Mouse (Mus musculus) CH12.LX (cell line): ENCODE measurements at regions not wholly inside any gene's neighbourhood (a gene's known extent, or its start where the extent isn't known, plus 50 kb on each side); places are given as distances from the start of the nearest gene placed in this dataset.

ENCODE experiments used
- DNase-seq: peaks from one replicate; pipeline ENCODE4 v3.0.0-alpha.2; 2013; ENCODE audit errors: extremely low read depth
- H3K27ac ChIP-seq: 2 replicates; pipeline ENCODE4 v1.5.1; 2012; ENCODE audit warnings: low read depth, mild to moderate bottlenecking, control low read depth, moderate library complexity; ENCODE audit not compliant: insufficient read depth
- H3K27me3 ChIP-seq: replicated peaks from 2 replicates; pipeline ENCODE3; 2012; ENCODE audit warnings: inconsistent platforms
- H3K36me3 ChIP-seq, 2 experiments: replicated peaks in 1 of 2; 2 replicates each; pipeline versions ENCODE3 to v1.6.1; 2012; ENCODE audit warnings: inconsistent platforms in 1 of 2, low read length in 1 of 2, mild to moderate bottlenecking in 1 of 2, mixed read lengths in 1 of 2, moderate library complexity in 1 of 2; ENCODE audit not compliant: control insufficient read depth in 1 of 2, insufficient read depth in 1 of 2
- H3K4me1 ChIP-seq, 2 experiments: 2 replicates each; pipeline ENCODE4 v1.6.1; 2012; ENCODE audit warnings: inconsistent platforms in 1 of 2, moderate library complexity in 1 of 2; ENCODE audit not compliant: insufficient read depth in 2 of 2, control insufficient read depth in 1 of 2
- H3K4me2 ChIP-seq: 2 replicates; pipeline ENCODE4 v1.6.1; 2012; ENCODE audit warnings: low read depth, mild to moderate bottlenecking, control low read depth; ENCODE audit not compliant: poor library complexity, insufficient read depth, severe bottlenecking
- H3K4me3 ChIP-seq, 3 experiments: fragments of 150-350 bp in 1 of 3; sonication (generic) in 1 of 3; replicated peaks in 1 of 3; 2 replicates each; pipeline versions ENCODE3 to v1.5.1; 2011 to 2012; ENCODE audit warnings: low read depth in 2 of 3, low read length in 2 of 3, mild to moderate bottlenecking in 2 of 3, moderate library complexity in 2 of 3, control low read depth in 1 of 3, improper control_type of control experiment in 1 of 3, inconsistent platforms in 1 of 3, mixed read lengths in 1 of 3; ENCODE audit not compliant: poor library complexity in 1 of 3
- H3K79me2 ChIP-seq: replicated peaks from 2 replicates; pipeline ENCODE4 v1.6.1; 2012; ENCODE audit warnings: mild to moderate bottlenecking, moderate library complexity; ENCODE audit not compliant: control insufficient read depth, poor library complexity, insufficient read depth, severe bottlenecking; ENCODE audit errors: extremely low read depth
- H3K9ac ChIP-seq: 2 replicates; pipeline ENCODE4 v1.6.1; 2012; ENCODE audit warnings: low read depth, mild to moderate bottlenecking, control low read depth, moderate library complexity; ENCODE audit not compliant: insufficient read depth
- H3K9me3 ChIP-seq: replicated peaks from 2 replicates; pipeline ENCODE3; 2012; ENCODE audit warnings: low read length, inconsistent platforms, mixed read lengths
- BHLHE40 ChIP-seq: IDR thresholded peaks from 2 replicates; pipeline ENCODE4 v1.6.1; 2011; ENCODE audit warnings: mild to moderate bottlenecking, low read depth, low read length, improper control_type of control experiment
- CHD1 ChIP-seq: IDR thresholded peaks from 2 replicates; pipeline ENCODE4 v1.6.1; 2012; ENCODE audit warnings: low read depth, low read length, improper control_type of control experiment, inconsistent platforms
- CTCF ChIP-seq, 2 experiments: IDR thresholded peaks in 1 of 2; conservative IDR thresholded peaks in 1 of 2; 2 replicates each; pipeline ENCODE4 v1.5.1; 2011 to 2012; ENCODE audit warnings: low read depth in 2 of 2, low read length in 2 of 2, improper control_type of control experiment in 1 of 2, inconsistent platforms in 1 of 2, mild to moderate bottlenecking in 1 of 2, moderate library complexity in 1 of 2
- E2F4 ChIP-seq: IDR thresholded peaks from 2 replicates; pipeline ENCODE4 v1.6.1; 2011; ENCODE audit warnings: low read depth, low read length, improper control_type of control experiment; ENCODE audit not compliant: insufficient replicate concordance
- JUN ChIP-seq: IDR thresholded peaks from 2 replicates; pipeline ENCODE4 v1.6.1; 2011; ENCODE audit warnings: low read depth, mild to moderate bottlenecking, low read length, improper control_type of control experiment, moderate library complexity; ENCODE audit not compliant: insufficient read depth
- JUND ChIP-seq: conservative IDR thresholded peaks from 2 replicates; pipeline ENCODE4 v1.6.1; 2011; ENCODE audit warnings: low read depth, low read length, improper control_type of control experiment
- KAT2A ChIP-seq: IDR thresholded peaks from 2 replicates; pipeline ENCODE4 v1.6.1; 2012; ENCODE audit warnings: low read length, improper control_type of control experiment, inconsistent platforms; ENCODE audit not compliant: insufficient replicate concordance
- MAFK ChIP-seq: IDR thresholded peaks from 2 replicates; pipeline ENCODE4 v1.6.1; 2011; ENCODE audit warnings: low read length, improper control_type of control experiment; ENCODE audit not compliant: insufficient replicate concordance
- MAZ ChIP-seq: IDR thresholded peaks from 2 replicates; pipeline ENCODE4 v1.6.1; 2012; ENCODE audit warnings: low read depth, mild to moderate bottlenecking, inconsistent platforms, low read length, improper control_type of control experiment, moderate library complexity
- MXI1 ChIP-seq: IDR thresholded peaks from 2 replicates; pipeline ENCODE4 v1.6.1; 2011; ENCODE audit warnings: mild to moderate bottlenecking, low read depth, low read length, improper control_type of control experiment
- MYC ChIP-seq: IDR thresholded peaks from 2 replicates; pipeline ENCODE4 v1.6.1; 2011; ENCODE audit warnings: low read depth, mild to moderate bottlenecking, improper control_type of control experiment, low read length
- POLR2A ChIP-seq: IDR thresholded peaks from 2 replicates; pipeline ENCODE4 v1.6.1; 2011; ENCODE audit warnings: low read depth, mild to moderate bottlenecking, improper control_type of control experiment, low read length
- RAD21 ChIP-seq: IDR thresholded peaks from 2 replicates; pipeline ENCODE4 v1.6.1; 2011; ENCODE audit warnings: low read depth, mild to moderate bottlenecking, low read length, improper control_type of control experiment, moderate library complexity
- RCOR1 ChIP-seq: conservative IDR thresholded peaks from 2 replicates; pipeline ENCODE4 v1.6.1; 2012; ENCODE audit warnings: low read depth, mild to moderate bottlenecking, inconsistent platforms, low read length, improper control_type of control experiment
- SIN3A ChIP-seq: IDR thresholded peaks from 2 replicates; pipeline ENCODE4 v1.6.1; 2012; ENCODE audit warnings: low read length, improper control_type of control experiment, inconsistent platforms
- TBP ChIP-seq: conservative IDR thresholded peaks from 2 replicates; pipeline ENCODE4 v1.6.1; 2011; ENCODE audit warnings: low read depth, low read length, improper control_type of control experiment
- TCF12 ChIP-seq: IDR thresholded peaks from 2 replicates; pipeline ENCODE4 v1.6.1; 2014; ENCODE audit warnings: low read depth, mild to moderate bottlenecking, inconsistent platforms, low read length, improper control_type of control experiment
- ZMIZ1 ChIP-seq: IDR thresholded peaks from 2 replicates; pipeline ENCODE4 v1.6.1; 2012; ENCODE audit warnings: low read depth, mild to moderate bottlenecking, inconsistent platforms, low read length, improper control_type of control experiment
- dilution Hi-C: fragments of 300-500 bp; cut with MboI; formaldehyde crosslinking; loops from 2 replicates; pipeline ENCODE4 v1.14.3; 2020; ENCODE audit warnings: low sequenced_read_pairs; ENCODE audit not compliant: extremely low pct_unique_long_range_greater_than_20kb, extremely low pct_ligation_motif_present
- in situ Hi-C: fragments of 300-500 bp; cut with MboI; formaldehyde crosslinking; loops from 3 replicates; pipeline ENCODE4 v1.14.3; 2019; ENCODE audit warnings: low sequenced_read_pairs, low pct_ligation_motif_present, low pct_unique_long_range_greater_than_20kb, mixed read lengths

DNA sequence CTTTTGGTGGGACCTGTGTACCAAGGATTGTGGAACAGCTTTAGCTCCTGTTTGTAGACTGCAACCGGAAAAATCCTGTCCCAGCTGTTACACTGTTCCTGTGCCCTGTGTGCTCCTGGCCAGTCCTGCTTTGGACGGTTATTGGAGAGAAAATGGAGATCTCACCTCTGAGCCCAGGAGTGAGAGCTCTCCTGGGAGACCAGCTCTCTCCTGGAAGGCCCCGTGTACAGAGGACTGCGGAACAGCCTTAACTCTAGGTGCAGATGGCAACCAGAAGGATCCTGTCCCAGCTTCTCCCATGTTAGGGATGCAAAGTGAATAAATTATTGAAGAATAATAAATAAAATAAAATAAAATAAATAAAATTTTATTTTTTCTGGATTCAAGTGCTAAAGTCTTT is 98.4 kb downstream of the Tm4sf1 start (continued):
- TF ChIP-seq SIN3A: no peak
- no peak for TF ChIP-seq MXI1
- no peak for TF ChIP-seq JUND
- TF ChIP-seq, all 38 proteins: peak for 0

DNA sequence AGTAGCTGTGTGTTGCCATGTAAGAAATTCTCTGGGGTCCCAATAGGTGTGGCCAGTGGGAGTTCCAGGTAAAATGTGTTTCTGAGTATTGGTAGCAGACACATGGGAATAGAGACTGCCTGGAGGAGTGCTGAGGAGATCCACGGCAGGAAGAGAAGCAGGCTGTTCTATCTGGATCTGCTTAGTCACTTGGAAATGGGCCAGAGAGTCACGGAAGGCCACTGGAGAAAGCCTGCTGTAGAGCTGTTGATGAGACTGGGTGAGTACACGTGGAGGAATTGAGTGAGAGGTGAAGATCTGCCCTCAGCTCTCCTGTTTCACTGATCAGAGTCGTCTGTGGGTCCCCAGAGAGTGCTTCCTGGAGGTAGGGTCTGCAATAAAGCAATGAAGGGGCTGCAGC is 120.2 kb downstream of the Tm4sf1 start:
- dilution Hi-C loops (no loop called here), in situ Hi-C loops (no loop called here)
- no peak for DNase-seq
- peaks cover 6% of the 10 kb centered on the region for H3K9me3 ChIP-seq
- no peaks in the 10 kb centered on the region for H3K36me3 ChIP-seq
- H3K27me3 ChIP-seq: no peaks in the 10 kb centered on the region
- no peak overlapping the region for H3K4me2 ChIP-seq
- no peak overlapping the region for H3K9ac ChIP-seq
- H3K27ac ChIP-seq: no peak overlapping the region
- H3K79me2 ChIP-seq: no peaks in the 10 kb centered on the region
- no peaks in the 10 kb centered on the region for H3K4me1 ChIP-seq
- no peak overlapping the region for H3K4me3 ChIP-seq
- TF ChIP-seq MYC (no peak), ZMIZ1 (no peak), E2F4 (no peak), MAZ (no peak), KAT2A (no peak), CTCF (conservative IDR thresholded peaks at IDR 0.05 in 1 of 2, IDR thresholded peaks at IDR 0.05 in 1 of 2; ENCODE audit: low read depth in 2 of 2, low read length in 2 of 2) (no peak), JUN (no peak), TBP (no peak), RCOR1 (no peak)

DNA sequence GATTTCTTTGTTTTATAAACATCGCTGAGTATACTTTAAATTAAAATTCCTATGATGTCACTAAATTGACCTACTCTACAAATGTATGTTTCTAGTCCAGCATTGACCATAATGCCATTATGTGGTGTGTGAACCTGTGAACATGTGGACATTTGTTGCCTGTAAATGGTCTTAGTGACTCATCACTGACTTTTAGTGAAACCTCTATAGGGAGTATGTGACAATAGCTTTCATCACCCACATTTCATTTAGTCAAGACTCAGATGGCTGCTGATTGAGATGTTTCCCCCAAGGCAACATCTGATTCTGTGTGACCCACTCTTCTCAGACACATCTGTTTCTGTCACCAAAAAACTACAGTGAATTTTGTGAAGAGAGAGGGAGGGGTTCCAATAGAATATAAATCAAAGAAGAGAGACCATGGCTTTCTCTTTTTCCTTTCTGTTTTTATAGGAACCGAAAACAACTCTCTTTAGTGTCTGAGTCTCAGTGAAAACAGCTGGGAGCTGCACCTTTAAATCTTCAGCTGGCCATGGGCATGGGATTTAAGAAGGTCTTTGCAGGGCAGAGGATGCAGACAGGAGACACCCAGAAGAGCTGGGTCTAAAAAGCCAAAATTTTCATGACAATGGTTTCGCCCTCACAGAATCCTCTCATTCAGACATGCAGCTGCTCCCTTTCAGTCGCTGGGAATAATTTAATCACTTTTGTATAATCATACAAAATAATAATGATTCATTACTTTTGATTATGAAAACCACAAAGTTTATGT is 148.4 kb downstream of the Tm4sf1 start:
- Histone ChIP-seq H3K79me2 (no peaks in the 10 kb centered on the region), H3K9ac (no peak overlapping the region), H3K27ac (no peak overlapping the region), H3K4me3 (no peak overlapping the region), H3K4me1 (no peaks in the 10 kb centered on the region), H3K9me3 (peaks cover 13% of the 10 kb centered on the region), H3K27me3 (no peaks in the 10 kb centered on the region), H3K36me3 (no peaks in the 10 kb centered on the region), H3K4me2 (no peak overlapping the region)
- TF ChIP-seq MYC (no peak), RAD21 (no peak), TCF12 (no peak), MAFK (no peak), POLR2A (no peak), CHD1 (no peak), RCOR1 (no peak), BHLHE40 (no peak)
- dilution Hi-C loops: no loop called here
- in situ Hi-C loops: no loop called here
- no peak for DNase-seq
